Mouse (Mus musculus) liver (tissue): ENCODE results near the gene Chchd10.
A peak's percentile ranks its signal among the peaks of the same experiment; 100 is the strongest.

Experiments
- DNase-seq: peaks from one replicate; pipeline ENCODE4 v3.0.0-alpha.2; 2020; ENCODE audit warnings: mixed read lengths

The Chchd10 gene

DNA sequence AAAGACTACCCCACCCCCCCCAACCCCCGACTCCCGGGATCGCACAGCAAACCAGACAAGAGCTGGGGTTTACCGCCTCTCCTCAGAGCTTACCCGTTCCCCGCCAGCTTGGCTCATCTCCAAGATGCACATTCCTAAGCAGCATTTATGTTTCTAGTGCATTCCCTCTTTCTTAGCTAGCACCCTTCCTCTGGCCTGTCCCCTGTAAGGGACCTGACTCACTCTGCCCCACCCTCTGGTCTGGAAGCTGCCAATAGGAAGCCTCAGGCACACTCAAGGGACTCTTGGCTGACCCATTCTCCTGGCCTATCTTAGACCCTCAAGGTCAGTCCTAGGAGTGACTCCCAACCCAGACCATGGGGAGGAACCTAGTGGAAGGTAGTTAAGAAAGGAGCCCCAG is 2.6 kb upstream of the Chchd10 start:
- no peak for DNase-seq

DNA sequence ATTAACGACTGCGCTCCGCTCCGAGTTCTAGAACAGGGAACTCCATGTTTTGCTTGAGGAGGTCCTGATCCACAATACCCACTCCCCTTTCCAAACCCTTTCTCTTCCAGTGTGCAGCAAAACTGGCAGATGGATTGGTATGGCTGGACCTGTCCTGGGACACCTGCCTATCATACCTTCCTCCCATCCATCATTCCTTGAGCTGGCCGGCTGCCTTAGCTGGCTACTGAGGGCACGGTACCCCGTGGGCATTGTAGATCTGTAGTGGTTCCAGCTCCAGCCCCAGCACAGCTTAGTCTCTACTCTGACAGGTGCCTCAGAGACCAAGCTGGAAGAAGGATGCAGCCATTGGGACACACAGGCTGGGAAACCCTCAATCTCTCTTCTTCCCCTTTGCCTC is 1.6 kb upstream of the Chchd10 start:
- no peak for DNase-seq

DNA sequence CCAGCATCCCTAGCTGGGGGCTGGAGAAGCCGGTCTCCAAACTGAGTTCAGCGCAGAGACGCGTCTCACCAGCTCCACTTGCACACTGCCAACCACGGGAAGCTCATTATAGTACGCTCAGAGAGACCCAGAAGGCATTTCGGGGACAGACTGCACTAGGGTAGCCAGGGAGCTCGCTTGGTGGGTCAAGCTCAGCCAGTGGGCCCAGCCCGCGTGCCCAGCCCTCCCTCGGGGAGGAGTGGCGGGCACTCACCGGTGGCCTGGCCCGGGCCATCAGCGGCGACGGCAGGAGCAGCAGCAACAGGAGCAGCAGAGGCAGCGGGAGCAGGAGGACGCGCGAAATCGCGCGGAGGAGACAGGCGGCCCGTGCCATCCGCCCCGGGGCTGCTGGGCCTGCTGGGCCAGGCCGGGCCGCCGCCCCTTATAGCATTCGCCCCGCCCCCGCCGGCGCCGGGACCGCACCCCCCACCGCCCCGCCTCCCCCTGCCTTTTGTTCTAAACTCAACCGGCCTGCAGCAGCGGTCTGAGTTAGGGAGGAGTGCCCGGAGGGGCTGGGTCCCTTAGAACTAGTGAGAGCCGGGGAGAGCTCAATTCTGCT is 750 bp upstream of the Chchd10 start:
- DNase-seq = peak; percentile 76

DNA sequence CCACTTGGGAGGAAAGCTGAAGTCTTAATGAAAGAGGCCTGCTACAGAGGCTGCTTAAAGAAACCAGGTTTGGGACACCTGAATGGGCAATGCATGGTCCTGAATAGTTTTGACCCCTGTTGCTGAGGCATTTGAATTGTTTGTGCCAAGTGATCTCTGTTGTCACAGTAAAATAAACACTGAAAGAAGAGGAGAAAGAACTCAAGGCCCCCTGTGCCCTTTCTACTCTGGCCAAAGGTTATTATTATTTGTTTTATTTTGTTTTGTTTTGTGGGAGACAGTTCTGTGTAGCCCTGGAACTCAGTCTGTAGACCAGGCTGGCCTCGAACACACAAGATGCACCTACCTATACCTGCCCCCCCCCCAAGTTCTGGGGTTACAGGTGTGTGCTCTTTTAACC is 2.1 kb downstream of the Chchd10 start:
- no peak for DNase-seq

GRCm38 (mm10) chr10:75935680-75936541 is 3.0 kb downstream of the Chchd10 start, which contains the start of gene Mmp11:
Gene Mmp11 (minus strand): TSS chr10:75936496.
- DNase-seq = peak; percentile 94

DNA sequence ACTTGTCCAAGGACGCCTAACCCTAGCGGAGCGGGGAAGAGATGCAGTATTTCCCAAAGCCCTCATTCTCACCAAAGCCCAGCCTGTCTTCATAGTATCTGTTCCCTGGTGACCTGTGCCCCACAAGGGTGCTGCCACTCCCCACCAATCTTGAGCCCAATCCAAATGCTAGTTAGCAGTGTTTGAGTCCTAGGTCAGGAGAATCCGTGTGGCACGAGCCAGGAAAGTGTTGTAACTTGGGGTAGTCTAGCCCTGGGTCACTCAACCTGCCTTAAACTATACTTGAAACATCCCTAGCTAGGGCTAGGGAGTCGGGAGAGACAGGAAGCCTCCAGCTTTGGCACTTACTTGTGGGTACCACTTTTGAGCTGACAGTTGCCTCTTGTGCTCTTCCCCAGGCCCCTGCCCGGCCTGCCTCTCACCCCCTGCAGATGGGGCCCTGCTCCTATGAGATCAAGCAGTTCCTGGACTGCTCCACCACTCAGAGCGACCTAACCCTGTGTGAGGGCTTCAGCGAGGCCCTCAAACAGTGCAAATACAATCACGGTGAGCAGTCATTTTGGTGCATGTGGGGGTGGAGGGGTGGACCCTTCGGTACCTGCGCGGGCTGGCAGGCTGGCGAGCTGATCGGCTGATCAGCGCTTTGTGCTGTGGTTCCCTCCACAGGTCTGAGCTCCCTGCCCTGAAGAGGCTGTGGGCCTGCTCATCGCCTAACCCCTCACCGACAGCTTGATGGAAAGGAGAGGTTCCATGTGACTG is 4.2 kb downstream of the Chchd10 start:
- DNase-seq = no peak

- peak; percentile 73 for DNase-seq
These were observed 5.1 kb downstream of the Chchd10 start for GRCm38 (mm10) chr10:75937851-75938643.

GRCm38 (mm10) chr10:75939481-75940234 is 6.7 kb downstream of the Chchd10 start:
- DNase-seq = peak; percentile 90

GRCm38 (mm10) chr10:75940520-75940919 is 7.6 kb downstream of the Chchd10 start, which contains the start of gene Gm867:
Gene Gm867 (minus strand): TSS chr10:75940672.
- no peak for DNase-seq

DNA sequence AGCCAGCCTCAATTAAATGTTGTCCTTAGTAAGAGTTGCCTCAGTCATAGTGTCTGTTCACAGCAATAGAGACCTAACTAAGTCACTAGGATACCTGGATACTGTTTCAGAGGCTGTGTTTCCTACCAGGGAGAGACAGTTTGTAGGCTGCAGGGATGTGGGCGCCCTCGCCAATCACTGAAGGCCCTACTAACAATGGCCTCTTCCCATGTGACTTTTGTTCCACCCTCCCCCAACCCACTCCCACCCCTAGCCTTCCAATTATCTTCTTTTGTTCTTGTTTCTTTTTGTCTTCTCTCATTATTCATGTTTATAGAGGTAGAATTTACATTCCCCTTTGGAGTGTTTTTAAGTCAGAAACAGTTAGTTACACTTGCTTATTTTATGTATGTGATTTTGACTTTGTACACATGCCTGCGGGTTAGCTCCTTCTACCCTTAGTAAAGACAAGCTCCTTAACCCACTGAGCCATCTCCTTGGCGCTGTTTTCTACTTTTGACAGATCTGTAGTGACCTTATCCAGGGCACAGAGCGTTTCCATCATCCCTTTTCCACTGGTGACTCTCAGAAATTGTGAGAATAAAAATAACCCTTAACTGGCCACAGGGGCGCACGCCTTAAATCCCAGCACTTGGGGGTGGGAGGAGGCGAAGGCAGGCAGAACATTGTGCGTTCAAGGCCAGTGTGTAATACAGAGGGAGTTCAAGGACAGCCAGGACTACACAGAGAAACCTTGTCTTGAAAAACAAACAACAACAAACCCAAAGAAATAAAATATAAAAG is 8.3 kb downstream of the Chchd10 start:
- no peak for DNase-seq

DNA sequence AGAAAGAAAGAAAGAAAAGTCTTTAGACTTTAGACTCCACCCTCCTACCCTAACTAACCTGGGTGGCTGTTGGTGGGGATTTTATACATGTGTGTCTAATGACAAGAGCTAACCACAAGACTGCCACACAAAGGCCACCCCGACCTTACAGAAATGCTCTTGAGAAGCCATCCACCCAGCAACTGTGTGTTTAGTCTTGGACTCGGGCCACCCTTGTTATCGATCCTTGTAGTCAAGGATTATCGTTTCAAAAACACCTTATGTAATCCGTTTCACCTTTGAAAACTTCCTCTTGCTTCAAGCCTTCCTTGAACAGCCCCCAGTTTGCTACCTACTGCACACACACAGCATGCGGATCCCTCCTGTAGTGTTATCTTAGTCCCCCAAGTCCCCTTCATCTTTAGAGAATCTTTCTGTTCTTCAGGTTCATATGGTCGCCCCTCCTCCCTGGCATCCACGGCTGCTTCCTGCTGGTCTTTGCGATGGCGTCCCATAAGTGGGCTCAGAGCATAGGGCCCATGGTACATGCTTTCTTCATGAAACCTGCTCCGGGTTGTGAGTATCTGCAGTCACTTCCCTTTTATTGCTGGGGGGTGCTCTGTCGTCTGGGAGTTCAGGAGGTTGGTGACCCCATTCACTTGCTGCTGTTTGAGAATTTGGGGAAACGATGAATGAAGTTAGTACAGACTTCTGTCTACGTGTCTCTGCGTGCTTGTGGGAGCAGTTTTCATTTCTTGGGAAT is 10.0 kb downstream of the Chchd10 start, which contains the start of gene Vpreb3:
Vpreb3 (plus strand) TSS at position 322 of the 742 bp plus-strand sequence.
- DNase-seq = no peak

DNA sequence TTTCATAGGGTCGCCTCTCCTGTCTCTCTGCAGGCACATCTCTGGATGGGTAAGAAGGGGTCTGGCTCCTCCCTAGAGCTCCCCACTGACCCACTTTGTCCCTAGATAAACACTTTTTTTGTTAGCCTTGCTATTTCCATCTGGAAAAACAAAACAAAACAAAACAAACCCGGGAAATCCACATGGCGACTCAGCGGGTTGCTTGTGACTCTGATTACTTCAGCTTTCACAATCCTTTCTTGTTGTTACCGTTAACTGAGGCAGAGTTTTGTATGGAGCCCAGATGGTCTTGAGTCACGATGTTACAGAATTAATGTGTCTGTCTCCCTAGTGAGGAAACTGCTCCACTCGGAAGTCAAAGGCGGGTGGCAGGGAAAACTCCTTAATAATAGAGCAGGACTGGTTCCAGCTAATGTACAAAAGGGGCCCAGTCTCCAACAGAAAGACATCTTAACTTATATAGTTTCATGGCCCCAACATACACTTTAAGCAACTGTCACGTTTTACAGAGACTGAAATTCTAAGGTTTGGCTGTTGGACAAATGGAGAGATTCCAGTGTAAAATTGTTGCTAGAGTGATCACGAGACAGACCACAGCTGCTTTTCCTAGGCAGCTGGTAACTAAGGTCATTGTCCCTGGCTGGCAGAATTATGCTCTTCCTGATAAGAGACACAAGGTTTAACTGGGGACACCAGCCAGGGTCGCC is 11.3 kb downstream of the Chchd10 start:
- no peak for DNase-seq

DNA sequence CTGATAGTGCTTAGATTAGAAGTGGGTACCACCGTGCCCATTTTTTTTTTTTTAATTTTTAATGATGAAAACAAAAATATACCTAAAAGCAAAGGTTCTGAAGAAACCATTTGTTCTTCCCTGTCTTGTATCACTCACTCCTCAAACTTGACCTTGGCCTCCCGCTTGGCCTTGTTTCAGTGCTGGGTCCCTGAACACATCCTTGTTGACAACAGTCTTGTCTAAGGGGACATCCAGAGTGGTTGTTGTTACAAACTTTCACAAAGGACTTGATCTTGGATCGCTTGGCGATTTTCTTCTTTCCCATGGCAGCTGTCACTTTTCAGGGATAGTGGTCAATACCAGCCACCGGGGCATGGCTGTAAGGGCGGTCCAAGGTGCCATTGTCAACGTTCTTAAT is 12.3 kb downstream of the Chchd10 start:
- DNase-seq = no peak

DNA sequence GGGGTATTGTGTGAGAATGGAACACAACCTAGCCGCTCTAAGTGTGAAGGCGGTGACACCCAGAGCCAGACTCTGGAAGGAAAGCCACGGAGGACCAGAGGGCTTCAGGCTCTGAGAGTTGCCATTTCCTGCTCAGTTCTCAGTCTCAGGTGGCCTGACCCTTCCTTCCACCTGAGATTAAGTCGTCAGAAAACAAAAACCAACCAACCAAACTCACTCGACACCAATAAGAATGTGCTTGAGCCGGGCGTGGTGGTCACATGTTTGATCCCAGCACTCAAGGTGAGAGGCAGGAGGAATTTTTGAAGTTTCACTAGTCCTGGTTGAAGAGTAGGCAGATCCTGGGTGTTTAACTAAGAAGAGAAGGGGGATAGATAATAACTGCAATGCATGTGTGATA is 13.0 kb downstream of the Chchd10 start:
- DNase-seq = no peak

- DNase-seq = no peak
These were observed 15.1 kb downstream of the Chchd10 start for GRCm38 (mm10) chr10:75948079-75948478.

- no peak for DNase-seq
These were observed 16.4 kb downstream of the Chchd10 start for GRCm38 (mm10) chr10:75949053-75950045.

DNA sequence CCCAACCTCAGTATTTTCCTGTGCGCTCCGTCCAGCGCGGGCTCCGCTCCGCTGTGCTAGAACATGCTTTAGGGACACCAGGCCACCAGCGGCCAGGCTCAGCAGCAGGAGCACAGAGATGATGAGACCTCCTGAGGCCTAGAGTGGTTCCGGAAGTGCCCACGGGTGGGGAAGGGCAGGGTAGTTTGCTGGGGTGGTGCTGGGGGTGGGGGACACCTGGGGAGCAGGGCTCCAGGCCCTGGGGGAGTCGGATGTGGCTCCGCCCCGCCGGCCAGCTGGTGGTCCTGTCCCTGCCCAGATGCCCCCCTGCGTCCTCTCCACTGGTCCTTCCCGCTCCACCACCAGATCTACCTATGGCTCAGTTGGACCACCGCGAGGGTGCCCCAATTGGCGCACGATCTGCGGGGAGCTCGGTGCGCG is 17.9 kb downstream of the Chchd10 start:
- peak; percentile 45 for DNase-seq

DNA sequence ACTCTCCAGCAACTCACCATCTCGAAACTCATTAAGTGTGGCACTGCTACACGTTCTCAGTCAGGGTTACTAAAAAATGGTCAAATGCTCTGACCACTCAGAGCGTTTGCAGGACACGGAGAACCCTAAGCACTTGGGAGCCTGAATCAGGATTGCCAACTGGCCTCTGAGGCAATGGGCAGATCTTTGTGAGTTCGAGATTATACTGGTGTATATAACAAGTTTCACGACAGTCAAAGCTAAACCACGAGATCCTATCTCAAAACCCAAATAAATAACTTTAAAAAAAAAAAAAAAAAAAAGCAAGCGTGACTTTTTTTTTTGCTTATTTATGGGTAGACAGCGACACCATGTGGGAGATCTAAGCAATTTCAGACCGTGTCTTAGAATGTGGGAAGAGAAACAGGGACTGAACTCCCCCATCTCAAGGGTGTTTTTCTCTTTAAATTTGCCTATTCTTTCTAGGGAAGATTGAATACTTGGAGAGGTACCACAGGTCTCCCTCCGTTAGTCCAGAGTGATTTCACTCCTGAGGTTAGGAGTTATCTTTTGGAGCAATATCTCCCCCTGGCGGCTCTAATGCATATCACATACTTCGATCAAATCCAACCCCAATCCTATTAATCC is 18.6 kb downstream of the Chchd10 start:
- DNase-seq = peak; percentile 63
